Mouse (Mus musculus) bone marrow, adult 2 months (tissue): ENCODE data around the gene Jak2.

Experiments
- CTCF ChIP-seq: fragments of 200-500 bp; IDR thresholded peaks from 2 replicates; pipeline ENCODE4 v1.5.1; 2011; ENCODE audit warnings: low read length, control low read depth; ENCODE audit not compliant: control insufficient read depth, insufficient read depth
- POLR2A ChIP-seq: fragments of 200-500 bp; IDR thresholded peaks from 2 replicates; pipeline ENCODE4 v1.6.1; 2011; ENCODE audit warnings: low read depth, mild to moderate bottlenecking, control low read depth, low read length, borderline replicate concordance; ENCODE audit not compliant: control insufficient read depth

- TF ChIP-seq POLR2A (no peak), CTCF (no peak)
Measured at GRCm38 (mm10) chr19:29236658-29237385, 14.8 kb upstream of the Jak2 start.
